Mouse (Mus musculus) adrenal gland, postnatal 25 days (tissue): Measurements from ENCODE around the gene Col5a3. TPM values are rescaled to one million over a fixed set of nuclear protein-coding genes. Genes with fewer than 3 reads are reported as not detected.

Experiments used
- DNase-seq: peaks from one replicate; pipeline ENCODE4 v3.0.0; 2021; ENCODE audit warnings: mixed read lengths
- total RNA-seq: library from RNA; stranded (reverse); gene quantifications from 2 replicates; pipeline ENCODE4 v1.2.3, GENCODE M21; 2021

Gene Col5a3
- total RNA-seq, 1 experiment from 2014 or later: 222 TPM

GRCm38 (mm10) chr9:20747682-20748081 lies 67.2 kb downstream of the Col5a3 start:
- DNase-seq: no peak

GRCm38 (mm10) chr9:20746017-20746660 lies 68.7 kb downstream of the Col5a3 start, which contains the start of gene Olfm2:
TSS of gene Olfm2 (minus strand) at chr9:20746349.
- no peak for DNase-seq

GRCm38 (mm10) chr9:20745129-20745966 lies 69.5 kb downstream of the Col5a3 start:
- no peak for DNase-seq

- DNase-seq: peak; percentile 25
Measured at GRCm38 (mm10) chr9:20743946-20744738, 70.7 kb downstream of the Col5a3 start.

- peak; percentile 83 for DNase-seq
Measured at GRCm38 (mm10) chr9:20740407-20740806, 74.5 kb downstream of the Col5a3 start.

GRCm38 (mm10) chr9:20738251-20738999 lies 76.4 kb downstream of the Col5a3 start:
- no peak for DNase-seq

- DNase-seq: no peak
Measured at GRCm38 (mm10) chr9:20737227-20737626, 77.6 kb downstream of the Col5a3 start.

- no peak for DNase-seq
Measured at GRCm38 (mm10) chr9:20734692-20735091, 80.2 kb downstream of the Col5a3 start.

GRCm38 (mm10) chr9:20731797-20732196 lies 83.1 kb downstream of the Col5a3 start:
- no peak for DNase-seq

- no peak for DNase-seq
Measured at GRCm38 (mm10) chr9:20729451-20729850, 85.4 kb downstream of the Col5a3 start.

- peak; percentile 71 for DNase-seq
Measured at GRCm38 (mm10) chr9:20727601-20728113, 87.2 kb downstream of the Col5a3 start.

- peak; percentile 27 for DNase-seq
Measured at GRCm38 (mm10) chr9:20726859-20727600, 87.8 kb downstream of the Col5a3 start.

GRCm38 (mm10) chr9:20726134-20726858 lies 88.6 kb downstream of the Col5a3 start:
- DNase-seq: no peak

- peak; percentile 22 for DNase-seq
Measured at GRCm38 (mm10) chr9:20721582-20721981, 93.3 kb downstream of the Col5a3 start.

Other genes starting within 250 kb of the Col5a3 start
- 9.0 and 12.9 TPM in 2 replicates for gene Zfp846, start 233.8 kb downstream of the Col5a3 start, total RNA-seq
- 331 and 363 TPM in 2 replicates for gene Ubl5, start 172.2 kb downstream of the Col5a3 start, total RNA-seq
- gene Fbxl12, start 170.3 kb downstream of the Col5a3 start, total RNA-seq: 20.5 and 30.0 TPM in 2 replicates
- gene Pin1, start 163.0 kb downstream of the Col5a3 start, total RNA-seq: 21.6 and 24.8 TPM in 2 replicates
- 0.46 and 0.52 TPM in 2 replicates for gene Olfm2, start 68.7 kb downstream of the Col5a3 start, total RNA-seq
- not detected in 2 replicates for gene Rdh8, start 3.4 kb upstream of the Col5a3 start, total RNA-seq
- gene A230050P20Rik, start 53.6 kb upstream of the Col5a3 start, total RNA-seq: 22.5 and 33.4 TPM in 2 replicates
- gene Angptl6, start 64.7 kb upstream of the Col5a3 start, total RNA-seq: 2.9 and 3.7 TPM in 2 replicates
- 37.2 and 37.3 TPM in 2 replicates for gene Ppan, start 73.1 kb upstream of the Col5a3 start, total RNA-seq
- gene Eif3g, start 83.6 kb upstream of the Col5a3 start, total RNA-seq: 143 and 150 TPM in 2 replicates
- 61.3 and 68.1 TPM in 2 replicates for gene Dnmt1, start 144.8 kb upstream of the Col5a3 start, total RNA-seq
- gene S1pr2, start 161.7 kb upstream of the Col5a3 start, total RNA-seq: 16.2 and 16.9 TPM in 2 replicates
- 113 and 122 TPM in 2 replicates for gene Mrpl4, start 187.7 kb upstream of the Col5a3 start, total RNA-seq
- gene Icam1, start 200.9 kb upstream of the Col5a3 start, total RNA-seq: 6.5 and 8.9 TPM in 2 replicates
- 1.6 and 1.9 TPM in 2 replicates for gene Icam4, start 214.3 kb upstream of the Col5a3 start, total RNA-seq
- 0.43 and 0.49 TPM in 2 replicates for gene Icam5, start 217.0 kb upstream of the Col5a3 start, total RNA-seq